Mouse (Mus musculus): ENCODE measurements around the gene Rfc4. TPM values are rescaled to one million over a fixed set of nuclear protein-coding genes. Genes with fewer than 3 reads are reported as not detected.
A peak's percentile ranks its signal among the peaks of the same experiment; 100 is the strongest.
"Not testable (repeated sequence)": the region's sequence is repeated elsewhere in the genome, so short reads cannot be mapped to it uniquely, and the experiment has no call there.

The Rfc4 gene
- polyA plus RNA-seq, 1 experiment from 2014 or later: 94.2 TPM

DNA sequence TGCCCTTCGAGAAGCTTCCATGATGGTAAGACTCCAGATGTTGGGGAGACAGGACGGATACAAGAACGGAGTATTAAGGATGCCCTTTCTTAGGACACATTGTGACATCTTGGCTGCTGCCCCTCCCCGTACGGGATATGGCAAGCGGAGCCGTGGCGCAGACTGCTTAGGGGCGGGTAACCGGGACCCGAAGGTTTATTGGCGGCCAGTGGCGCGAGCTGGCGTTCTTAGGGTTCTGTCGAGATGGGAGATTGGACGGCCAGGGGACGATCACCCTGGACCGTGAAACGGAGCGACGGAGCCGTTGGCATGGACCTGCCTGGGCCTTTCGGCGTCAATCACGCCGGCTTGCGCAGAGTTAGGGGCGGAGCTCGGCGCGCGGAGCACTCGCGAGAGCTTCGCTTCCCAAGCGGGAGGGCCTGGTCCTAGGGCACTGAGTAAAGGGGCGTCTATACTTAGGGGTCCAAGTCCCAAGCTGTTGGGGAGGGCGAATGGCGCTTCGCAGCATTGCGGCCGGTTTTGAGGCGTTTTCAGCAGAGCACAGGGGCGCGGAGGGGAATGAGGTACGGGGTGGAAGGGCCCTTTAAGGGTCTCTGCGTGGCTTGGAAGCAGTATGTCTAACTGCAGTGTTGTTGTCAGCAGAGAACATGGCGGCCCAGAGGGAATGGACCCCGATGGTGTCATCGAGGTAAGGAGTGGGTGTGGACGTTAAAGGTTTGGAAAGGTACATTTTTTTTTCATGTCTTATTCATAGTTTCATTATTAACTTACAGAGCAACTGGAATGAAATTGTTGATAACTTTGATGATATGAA, 19.4 kb downstream of the Rfc4 start:
- peak; percentile 94 for ATAC-seq (ENCODE audit: low FRiP score)
- Histone ChIP-seq H3K9me3 (replicated peaks) (no peaks in the 10 kb centered on the region), H3K36me3 (peaks cover 42% of the 10 kb centered on the region), H3K4me3 (peak overlapping the region; percentile 93), H3K27me3 (no peaks in the 10 kb centered on the region; the same call in 1 of the 2 replicates), H3K9ac (peak overlapping the region; percentile 98), H3K4me1 (peaks cover 22% of the 10 kb centered on the region), H3K4me2 (replicated peaks) (peak overlapping the region; percentile 94), H3K27ac (peak overlapping the region; percentile 95)
- WGBS: under 1% methylated on average over 52 of the region's 52 CpGs

DNA sequence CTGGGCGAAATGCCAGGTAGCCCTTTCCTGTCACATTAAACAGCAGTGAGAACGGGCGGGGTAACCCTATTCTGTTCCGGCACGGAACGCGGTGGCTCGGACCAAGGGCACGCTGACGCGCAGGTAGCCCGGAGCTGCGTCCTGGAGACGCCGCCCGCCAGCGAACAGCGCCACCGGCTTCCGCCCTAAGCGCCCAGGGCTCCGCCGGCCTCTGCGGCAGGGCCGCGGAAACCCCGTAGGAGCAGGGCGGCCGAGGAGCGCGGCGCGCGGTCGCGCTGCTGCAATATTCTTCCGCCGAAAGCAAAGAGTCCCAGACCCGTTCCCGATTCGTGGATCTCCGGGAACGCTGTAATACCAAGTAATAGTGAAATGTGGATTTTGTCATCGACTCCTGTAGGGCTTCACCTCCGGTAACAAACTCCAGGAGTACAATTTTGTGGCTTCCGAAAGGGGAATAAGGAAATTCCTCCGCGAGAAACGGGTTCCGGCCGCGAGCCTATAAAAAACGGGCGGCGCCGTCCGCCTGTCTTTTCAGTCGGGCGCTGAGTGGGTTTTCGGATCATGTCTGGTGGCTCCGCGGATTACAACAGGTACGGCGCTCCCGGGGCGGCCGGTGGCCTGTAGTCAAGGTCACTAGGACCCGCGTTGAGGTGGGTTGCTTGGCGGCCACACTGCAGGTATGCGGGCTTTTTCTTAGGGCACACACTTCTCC, 20.1 kb downstream of the Rfc4 start, which contains the start of gene Eif4a2:
TSS of gene Eif4a2 (plus strand) at position 214 of the 712 bp plus-strand sequence.
- Histone ChIP-seq H3K9me3 (replicated peaks) (no peaks in the 10 kb centered on the region), H3K4me1 (peaks cover 27% of the 10 kb centered on the region), H3K4me3 (peak within 1 kb of the TSS; percentile 93), H3K27ac (peak within 1 kb of the TSS; percentile 95), H3K9ac (peak within 1 kb of the TSS; percentile 98), H3K4me2 (replicated peaks) (peak within 1 kb of the TSS; percentile 94), H3K36me3 (peaks cover 34% of the 10 kb centered on the region), H3K27me3 (peaks cover 4% of the 10 kb centered on the region; the same call in 1 of the 2 replicates)
- ATAC-seq (ENCODE audit: low FRiP score): peak; percentile 88
- WGBS: under 1% methylated on average over 71 of the region's 71 CpGs

DNA sequence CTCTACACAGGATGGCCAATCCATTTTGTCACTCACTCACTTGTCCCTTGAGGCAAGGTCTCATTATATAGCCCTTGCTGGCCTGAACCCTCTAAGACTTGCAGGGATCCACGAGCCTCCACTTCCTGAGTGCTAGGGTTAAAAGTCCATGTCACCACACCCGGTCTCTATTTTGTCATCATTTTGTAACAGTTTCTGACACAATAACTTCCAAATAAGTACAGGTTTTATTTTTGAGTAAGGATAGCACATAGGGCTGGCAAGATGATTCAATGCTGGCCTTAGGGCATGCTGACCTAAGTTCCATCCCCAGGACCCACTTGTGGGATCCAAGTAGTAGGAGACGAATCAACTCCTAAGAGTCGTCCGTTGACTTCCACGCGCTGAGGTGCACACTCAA, 21.4 kb downstream of the Rfc4 start:
- H3K36me3 ChIP-seq: peaks cover 22% of the 10 kb centered on the region
- H3K27ac ChIP-seq: no peak overlapping the region
- H3K9me3 ChIP-seq (replicated peaks): no peaks in the 10 kb centered on the region
- H3K27me3 ChIP-seq: peaks cover 4% of the 10 kb centered on the region; the same call in 1 of the 2 replicates
- WGBS: 75% methylated on average over 7 of the region's 7 CpGs
- H3K4me3 ChIP-seq: no peak overlapping the region
- ATAC-seq (ENCODE audit: low FRiP score): no peak
- H3K4me1 ChIP-seq: peaks cover 24% of the 10 kb centered on the region
- no peak overlapping the region for H3K4me2 ChIP-seq (replicated peaks)
- H3K9ac ChIP-seq: no peak overlapping the region

- Histone ChIP-seq H3K9me3 (replicated peaks) (no peaks in the 10 kb centered on the region), H3K27ac (no peak overlapping the region), H3K9ac (no peak overlapping the region), H3K27me3 (peaks cover 23% of the 10 kb centered on the region), H3K4me2 (replicated peaks) (no peak overlapping the region), H3K4me1 (peaks cover 22% of the 10 kb centered on the region), H3K4me3 (no peak overlapping the region), H3K36me3 (peaks cover 2% of the 10 kb centered on the region; the same call in 1 of the 2 replicates)
- ATAC-seq (ENCODE audit: low FRiP score): no peak
- 69% methylated on average over 2 of the region's 2 CpGs for WGBS
These were observed 23.7 kb downstream of the Rfc4 start for GRCm38 (mm10) chr16:23103841-23104240.

GRCm38 (mm10) chr16:23103038-23103745, 24.3 kb downstream of the Rfc4 start:
- peak overlapping the region; percentile 48 for H3K4me2 ChIP-seq (replicated peaks)
- H3K27ac ChIP-seq: no peak overlapping the region
- H3K36me3 ChIP-seq: no peaks in the 10 kb centered on the region
- no peaks in the 10 kb centered on the region for H3K9me3 ChIP-seq (replicated peaks)
- no peak for ATAC-seq (ENCODE audit: low FRiP score)
- peaks cover 23% of the 10 kb centered on the region for H3K27me3 ChIP-seq
- 40% methylated on average over 17 of the region's 17 CpGs for WGBS
- H3K9ac ChIP-seq: no peak overlapping the region
- peaks cover 20% of the 10 kb centered on the region for H3K4me1 ChIP-seq
- peak overlapping the region; percentile 23 for H3K4me3 ChIP-seq

DNA sequence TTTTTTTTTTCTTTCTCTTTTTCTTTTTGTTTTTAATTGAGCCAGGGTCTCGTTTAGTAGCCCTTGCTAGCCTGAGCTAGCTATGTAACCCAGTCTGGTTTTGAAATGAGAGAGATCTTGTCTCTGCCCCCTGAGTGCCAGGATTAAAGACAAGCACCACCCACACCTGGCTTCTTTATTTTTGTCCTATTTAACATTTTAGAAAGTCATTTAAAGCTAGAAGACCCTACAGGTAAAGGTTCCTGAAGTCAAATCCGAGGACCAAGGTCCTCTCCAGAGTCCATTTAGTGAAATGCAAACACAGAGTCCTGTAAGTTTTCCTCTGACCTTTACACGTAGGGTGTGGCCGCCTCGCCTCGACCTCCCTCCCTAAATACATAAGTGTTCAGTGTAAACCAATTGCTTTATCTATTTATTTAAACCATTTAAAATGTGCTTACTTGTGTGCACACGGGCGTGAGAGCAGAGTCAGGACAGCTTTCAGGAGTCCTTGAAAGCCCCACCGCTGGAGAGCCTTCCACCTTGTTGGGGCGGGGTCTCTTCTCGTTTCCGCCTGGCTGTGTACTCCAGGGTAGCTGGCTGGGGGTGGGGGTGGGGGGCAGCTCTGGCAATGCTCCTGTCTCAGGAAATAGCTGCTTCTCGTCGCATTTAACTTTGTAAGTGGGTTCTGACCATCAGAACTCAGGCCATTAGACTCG, 25.0 kb downstream of the Rfc4 start:
- no peak overlapping the region for H3K27ac ChIP-seq
- 13% methylated on average over 15 of the region's 15 CpGs for WGBS
- no peak overlapping the region; the same call in 1 of the 2 replicates for H3K9ac ChIP-seq
- peak overlapping the region; percentile 23 for H3K4me3 ChIP-seq
- peaks cover 23% of the 10 kb centered on the region for H3K27me3 ChIP-seq
- H3K4me1 ChIP-seq: peaks cover 20% of the 10 kb centered on the region
- H3K4me2 ChIP-seq (replicated peaks): peak overlapping the region; percentile 48
- no peaks in the 10 kb centered on the region for H3K9me3 ChIP-seq (replicated peaks)
- no peak for ATAC-seq (ENCODE audit: low FRiP score)
- H3K36me3 ChIP-seq: no peaks in the 10 kb centered on the region

GRCm38 (mm10) chr16:23100613-23101012, 26.9 kb downstream of the Rfc4 start:
- Histone ChIP-seq H3K27ac (no peak overlapping the region), H3K27me3 (peaks cover 23% of the 10 kb centered on the region), H3K4me1 (peaks cover 20% of the 10 kb centered on the region), H3K4me2 (replicated peaks) (peak overlapping the region; percentile 56), H3K36me3 (no peaks in the 10 kb centered on the region), H3K9ac (0 out of 2 replicates have a peak overlapping the region, but pooled peaks have one; percentile 47), H3K4me3 (0 out of 2 replicates have a peak overlapping the region, but pooled peaks have one; percentile 33), H3K9me3 (replicated peaks) (no peaks in the 10 kb centered on the region)
- 0 out of 2 replicates have a peak, but pooled peaks have one; percentile 4 for ATAC-seq (ENCODE audit: low FRiP score)
- WGBS: 9% methylated on average over 10 of the region's 10 CpGs

- peak overlapping the region; percentile 56 for H3K4me2 ChIP-seq (replicated peaks)
- peak overlapping the region; percentile 47; the same call in 1 of the 2 replicates for H3K9ac ChIP-seq
- H3K27me3 ChIP-seq: peaks cover 23% of the 10 kb centered on the region
- H3K27ac ChIP-seq: no peak overlapping the region
- no peaks in the 10 kb centered on the region for H3K9me3 ChIP-seq (replicated peaks)
- peak; percentile 78 for ATAC-seq (ENCODE audit: low FRiP score)
- no peaks in the 10 kb centered on the region for H3K36me3 ChIP-seq
- peak overlapping the region; percentile 33 for H3K4me3 ChIP-seq
- H3K4me1 ChIP-seq: peaks cover 20% of the 10 kb centered on the region
- 2% methylated on average over 9 of the region's 9 CpGs for WGBS
These were observed 27.4 kb downstream of the Rfc4 start for GRCm38 (mm10) chr16:23100099-23100575.

- Histone ChIP-seq H3K4me1 (peaks cover 20% of the 10 kb centered on the region), H3K4me3 (peak overlapping the region; percentile 33), H3K9me3 (replicated peaks) (no peaks in the 10 kb centered on the region), H3K36me3 (no peaks in the 10 kb centered on the region), H3K27me3 (peaks cover 23% of the 10 kb centered on the region), H3K27ac (no peak overlapping the region), H3K9ac (peak overlapping the region; percentile 47; the same call in 1 of the 2 replicates), H3K4me2 (replicated peaks) (peak overlapping the region; percentile 56)
- ATAC-seq (ENCODE audit: low FRiP score): no peak
- WGBS: 6% methylated on average over 12 of the region's 12 CpGs
These were observed 27.9 kb downstream of the Rfc4 start for GRCm38 (mm10) chr16:23099632-23100031.

- H3K4me3 ChIP-seq; H3K4me2 ChIP-seq (replicated peaks); H3K9ac ChIP-seq; ATAC-seq (ENCODE audit: low FRiP score); H3K9me3 ChIP-seq (replicated peaks); H3K27ac ChIP-seq; H3K36me3 ChIP-seq: not testable (repeated sequence)
- Histone ChIP-seq H3K4me1 (peaks cover 20% of the 10 kb centered on the region), H3K27me3 (peaks cover 23% of the 10 kb centered on the region)
- 91% methylated on average over 1 of the region's 1 CpGs for WGBS
These were observed 29.5 kb downstream of the Rfc4 start for GRCm38 (mm10) chr16:23098105-23098452.

- not testable (repeated sequence) for H3K36me3 ChIP-seq; ATAC-seq (ENCODE audit: low FRiP score)
- WGBS: 85% methylated on average over 8 of the region's 8 CpGs
These were observed 30.0 kb downstream of the Rfc4 start for GRCm38 (mm10) chr16:23097290-23098104.

More at GRCm38 (mm10) chr16:23097290-23098104, 30.0 kb downstream of the Rfc4 start:
- not testable (repeated sequence) for H3K4me3 ChIP-seq; H3K4me2 ChIP-seq (replicated peaks); H3K27ac ChIP-seq; H3K9me3 ChIP-seq (replicated peaks); H3K9ac ChIP-seq
- H3K27me3 ChIP-seq: peaks cover 19% of the 10 kb centered on the region
- H3K4me1 ChIP-seq: peaks cover 15% of the 10 kb centered on the region
